Mouse (Mus musculus) embryonic facial prominence, embryonic 10.5 days (tissue): ENCODE measurements around the gene Tmem140. TPM values are rescaled to one million over a fixed set of nuclear protein-coding genes. Genes with fewer than 3 reads are reported as not detected.

Experiments used
- DNase-seq: peaks from one replicate; pipeline ENCODE4 v3.0.0-alpha.2; 2017; ENCODE audit warnings: low spot score
- H3K27ac ChIP-seq: fragments of 300-500 bp; sonication (generic); replicated peaks from 2 replicates; pipeline ENCODE4 v1.5.1; 2016; ENCODE audit warnings: mild to moderate bottlenecking
- H3K27me3 ChIP-seq: fragments of 300-500 bp; sonication (generic); replicated peaks from 2 replicates; pipeline ENCODE4 v1.6.1; 2016; ENCODE audit warnings: low read depth, mild to moderate bottlenecking; ENCODE audit not compliant: poor library complexity, severe bottlenecking
- H3K36me3 ChIP-seq: fragments of 300-500 bp; sonication (generic); replicated peaks from 2 replicates; pipeline ENCODE4 v1.6.1; 2016; ENCODE audit warnings: mild to moderate bottlenecking, moderate library complexity
- H3K4me1 ChIP-seq: fragments of 300-500 bp; sonication (generic); 2 replicates; pipeline ENCODE4 v1.6.1; 2016
- H3K4me3 ChIP-seq: fragments of 300-500 bp; sonication (generic); 2 replicates; pipeline ENCODE4 v1.5.1; 2016; ENCODE audit warnings: mild to moderate bottlenecking, moderate library complexity
- H3K9me3 ChIP-seq: fragments of 300-500 bp; sonication (generic); 2 replicates; pipeline ENCODE4 v1.6.1; 2016; ENCODE audit warnings: mild to moderate bottlenecking
- WGBS: fragments of 180-500 bp; shearing (Covaris S2); methylation state at CpG from one replicate; pipeline ENCODE4 v1.1.7; 2016; 5-methylcytosine and 5-hydroxymethylcytosine counted together
- polyA plus RNA-seq: library from polyadenylated mRNA; unstranded; fragments of >200 nt; fragmentation: Nextera tagmentation; extraction: Ambion mirVana; gene quantifications from 2 replicates; pipeline ENCODE4 v1.2.1, GENCODE M21; 2016

Gene Tmem140
- polyA plus RNA-seq, 1 experiment from 2014 or later, result 1.8 TPM

GRCm38 (mm10) chr6:34879101-34879740, 16.3 kb downstream of the Tmem140 start:
- Histone ChIP-seq H3K4me1 (peaks cover 40% of the 10 kb centered on the region), H3K27ac (0 out of 2 replicates have a peak overlapping the region, but pooled peaks have one; percentile 27), H3K27me3 (no peaks in the 10 kb centered on the region), H3K36me3 (peaks cover 72% of the 10 kb centered on the region), H3K9me3 (no peaks in the 10 kb centered on the region), H3K4me3 (no peak overlapping the region)
- DNase-seq, result no peak
- WGBS, result 86% methylated on average over 16 of the region's 16 CpGs

GRCm38 (mm10) chr6:34879911-34880475, 17.0 kb downstream of the Tmem140 start:
- 59% methylated on average over 6 of the region's 6 CpGs for WGBS
- no peaks in the 10 kb centered on the region for H3K27me3 ChIP-seq
- H3K4me1 ChIP-seq, result peaks cover 32% of the 10 kb centered on the region
- H3K4me3 ChIP-seq, result no peak overlapping the region
- H3K9me3 ChIP-seq, result no peaks in the 10 kb centered on the region
- DNase-seq, result peak; percentile 34
- H3K27ac ChIP-seq, result no peak overlapping the region
- H3K36me3 ChIP-seq, result peaks cover 72% of the 10 kb centered on the region

- Histone ChIP-seq H3K27ac (no peak overlapping the region), H3K36me3 (peaks cover 92% of the 10 kb centered on the region), H3K4me1 (peaks cover 32% of the 10 kb centered on the region), H3K27me3 (no peaks in the 10 kb centered on the region), H3K9me3 (no peaks in the 10 kb centered on the region), H3K4me3 (no peak overlapping the region)
- no peak for DNase-seq
- 92% methylated on average over 7 of the region's 7 CpGs for WGBS
Measured at GRCm38 (mm10) chr6:34884724-34885123, 21.8 kb downstream of the Tmem140 start.

GRCm38 (mm10) chr6:34887131-34887850, 24.3 kb downstream of the Tmem140 start:
- Histone ChIP-seq H3K36me3 (peaks cover 92% of the 10 kb centered on the region), H3K9me3 (no peaks in the 10 kb centered on the region), H3K4me1 (peaks cover 32% of the 10 kb centered on the region), H3K27ac (peak overlapping the region; percentile 72), H3K4me3 (no peak overlapping the region), H3K27me3 (no peaks in the 10 kb centered on the region)
- DNase-seq, result no peak
- WGBS, result 61% methylated on average over 6 of the region's 6 CpGs

- H3K9me3 ChIP-seq, result no peaks in the 10 kb centered on the region
- WGBS, result 57% methylated on average over 4 of the region's 4 CpGs
- peaks cover 92% of the 10 kb centered on the region for H3K36me3 ChIP-seq
- peaks cover 32% of the 10 kb centered on the region for H3K4me1 ChIP-seq
- H3K27ac ChIP-seq, result 0 out of 2 replicates have a peak overlapping the region, but pooled peaks have one; percentile 35
- H3K4me3 ChIP-seq, result no peak overlapping the region
- DNase-seq, result no peak
- no peaks in the 10 kb centered on the region for H3K27me3 ChIP-seq
Measured at GRCm38 (mm10) chr6:34889185-34889584, 26.2 kb downstream of the Tmem140 start.

GRCm38 (mm10) chr6:34895569-34895968, 32.6 kb downstream of the Tmem140 start:
- 87% methylated on average over 7 of the region's 7 CpGs for WGBS
- Histone ChIP-seq H3K36me3 (peaks cover 90% of the 10 kb centered on the region), H3K4me1 (peaks cover 5% of the 10 kb centered on the region), H3K9me3 (no peaks in the 10 kb centered on the region), H3K27me3 (no peaks in the 10 kb centered on the region), H3K27ac (no peak overlapping the region), H3K4me3 (no peak overlapping the region)
- DNase-seq, result no peak

- no peak for DNase-seq
- H3K4me3 ChIP-seq, result no peak overlapping the region
- peaks cover 5% of the 10 kb centered on the region for H3K4me1 ChIP-seq
- no peaks in the 10 kb centered on the region for H3K27me3 ChIP-seq
- H3K36me3 ChIP-seq, result peaks cover 90% of the 10 kb centered on the region
- WGBS, result 46% methylated on average over 16 of the region's 16 CpGs
- H3K9me3 ChIP-seq, result no peaks in the 10 kb centered on the region
- H3K27ac ChIP-seq, result peak overlapping the region; percentile 51; the same call in 1 of the 2 replicates
Measured at GRCm38 (mm10) chr6:34896168-34896780, 33.3 kb downstream of the Tmem140 start.

GRCm38 (mm10) chr6:34899127-34899526, 36.2 kb downstream of the Tmem140 start:
- Histone ChIP-seq H3K4me3 (no peak overlapping the region), H3K36me3 (peaks cover 91% of the 10 kb centered on the region), H3K9me3 (no peaks in the 10 kb centered on the region), H3K27me3 (no peaks in the 10 kb centered on the region), H3K4me1 (peaks cover 12% of the 10 kb centered on the region), H3K27ac (no peak overlapping the region)
- DNase-seq, result no peak
- 88% methylated on average over 2 of the region's 2 CpGs for WGBS

- Histone ChIP-seq H3K27ac (no peak overlapping the region), H3K4me1 (peaks cover 11% of the 10 kb centered on the region), H3K9me3 (no peaks in the 10 kb centered on the region), H3K4me3 (no peak overlapping the region), H3K36me3 (peaks cover 91% of the 10 kb centered on the region), H3K27me3 (no peaks in the 10 kb centered on the region)
- 68% methylated on average over 2 of the region's 2 CpGs for WGBS
- DNase-seq, result no peak
Measured at GRCm38 (mm10) chr6:34900990-34901389, 38.0 kb downstream of the Tmem140 start.

GRCm38 (mm10) chr6:34901911-34902444, 39.0 kb downstream of the Tmem140 start:
- H3K4me1 ChIP-seq, result peaks cover 9% of the 10 kb centered on the region
- no peaks in the 10 kb centered on the region for H3K27me3 ChIP-seq
- no peaks in the 10 kb centered on the region for H3K9me3 ChIP-seq
- H3K27ac ChIP-seq, result no peak overlapping the region
- peaks cover 96% of the 10 kb centered on the region for H3K36me3 ChIP-seq
- 66% methylated on average over 9 of the region's 9 CpGs for WGBS
- H3K4me3 ChIP-seq, result no peak overlapping the region
- no peak for DNase-seq

GRCm38 (mm10) chr6:34902578-34902977, 39.6 kb downstream of the Tmem140 start:
- H3K27ac ChIP-seq, result no peak overlapping the region
- no peak for DNase-seq
- no peaks in the 10 kb centered on the region for H3K9me3 ChIP-seq
- no peaks in the 10 kb centered on the region for H3K27me3 ChIP-seq
- H3K36me3 ChIP-seq, result peaks cover 96% of the 10 kb centered on the region
- WGBS, result 94% methylated on average over 7 of the region's 7 CpGs
- no peak overlapping the region for H3K4me3 ChIP-seq
- peaks cover 15% of the 10 kb centered on the region for H3K4me1 ChIP-seq

- 86% methylated on average over 5 of the region's 5 CpGs for WGBS
- H3K36me3 ChIP-seq, result peaks cover 94% of the 10 kb centered on the region
Measured at GRCm38 (mm10) chr6:34903441-34903840, 40.5 kb downstream of the Tmem140 start.

More at GRCm38 (mm10) chr6:34903441-34903840, 40.5 kb downstream of the Tmem140 start:
- no peaks in the 10 kb centered on the region for H3K9me3 ChIP-seq
- no peak overlapping the region for H3K4me3 ChIP-seq
- no peaks in the 10 kb centered on the region for H3K27me3 ChIP-seq
- H3K4me1 ChIP-seq, result peaks cover 20% of the 10 kb centered on the region
- no peak overlapping the region for H3K27ac ChIP-seq
- no peak for DNase-seq
